Mouse (Mus musculus) kidney, adult 9 months (tissue): ENCODE measurements at regions not wholly inside any gene's neighbourhood (a gene's known extent, or its start where the extent isn't known, plus 50 kb on each side); places are given as distances from the start of the nearest gene placed in this dataset.

Source experiments
- DNase-seq: peaks from one replicate; pipeline ENCODE4 v3.0.0; 2022

GRCm38 (mm10) chr1:184605666-184606065 is 126.8 kb downstream of the Hlx start:
- no peak for DNase-seq

GRCm38 (mm10) chr1:184603136-184603535 is 129.3 kb downstream of the Hlx start:
- DNase-seq = no peak

GRCm38 (mm10) chr1:184595449-184595848 is 137.0 kb downstream of the Hlx start:
- DNase-seq = no peak

GRCm38 (mm10) chr1:184590634-184591033 is 141.8 kb downstream of the Hlx start:
- peak; percentile 14 for DNase-seq

GRCm38 (mm10) chr1:184589277-184589676 is 143.1 kb downstream of the Hlx start:
- DNase-seq = no peak

GRCm38 (mm10) chr1:184584505-184584874 is 147.9 kb downstream of the Hlx start:
- DNase-seq = no peak

GRCm38 (mm10) chr1:184583751-184584504 is 148.5 kb downstream of the Hlx start:
- DNase-seq = no peak

GRCm38 (mm10) chr1:184579475-184579874 is 152.9 kb downstream of the Hlx start:
- no peak for DNase-seq

- DNase-seq = no peak
Measured at GRCm38 (mm10) chr1:184576527-184576926, 155.9 kb downstream of the Hlx start.

- no peak for DNase-seq
Measured at GRCm38 (mm10) chr1:184573325-184573724, 159.1 kb downstream of the Hlx start.

GRCm38 (mm10) chr1:184570681-184571080 is 161.7 kb downstream of the Hlx start:
- no peak for DNase-seq

- DNase-seq = no peak
Measured at GRCm38 (mm10) chr1:184562926-184563325, 169.5 kb downstream of the Hlx start.

GRCm38 (mm10) chr1:184562239-184562638 is 170.2 kb downstream of the Hlx start:
- DNase-seq = no peak

GRCm38 (mm10) chr1:184559543-184559942 is 172.9 kb downstream of the Hlx start:
- DNase-seq = no peak

- DNase-seq = no peak
Measured at GRCm38 (mm10) chr1:184553791-184554190, 178.6 kb downstream of the Hlx start.

GRCm38 (mm10) chr1:184550491-184550890 is 181.9 kb downstream of the Hlx start:
- no peak for DNase-seq

GRCm38 (mm10) chr1:184547650-184548235 is 184.7 kb downstream of the Hlx start:
- no peak for DNase-seq

GRCm38 (mm10) chr1:184546140-184546661 is 186.2 kb downstream of the Hlx start:
- no peak for DNase-seq

GRCm38 (mm10) chr1:184545111-184545510 is 187.3 kb downstream of the Hlx start:
- DNase-seq = peak; percentile 56

GRCm38 (mm10) chr1:184542321-184543115 is 189.9 kb downstream of the Hlx start:
- no peak for DNase-seq

GRCm38 (mm10) chr1:184539818-184540217 is 192.6 kb downstream of the Hlx start:
- no peak for DNase-seq

GRCm38 (mm10) chr1:184536311-184537200 is 195.9 kb downstream of the Hlx start:
- DNase-seq = no peak

- peak; percentile 5 for DNase-seq
Measured at GRCm38 (mm10) chr1:184535691-184536090, 196.7 kb downstream of the Hlx start.
